Mouse (Mus musculus): ENCODE measurements around the gene Tnni2. TPM values are rescaled to one million over a fixed set of nuclear protein-coding genes. Genes with fewer than 3 reads are reported as not detected.

Tnni2 gene
- polyA plus RNA-seq, 1 experiment from 2014 or later, result not detected

GRCm38 (mm10) chr7:142434137-142434865 lies 7.3 kb upstream of the Tnni2 start, which contains the start of gene Syt8:
Gene Syt8, plus strand, starts transcription at chr7:142434850.
- WGBS, result 86% methylated on average over 10 of the region's 10 CpGs
- ATAC-seq (ENCODE audit: low FRiP score, low TSS enrichment), result no peak
- H3K4me1 ChIP-seq (ENCODE audit: control insufficient read depth, insufficient read depth, low read length), result 0 out of 2 replicates have a peak, but pooled peaks cover 8% of the 10 kb centered on the region

GRCm38 (mm10) chr7:142435524-142435923 lies 6.1 kb upstream of the Tnni2 start:
- Histone ChIP-seq H3K9me3 (ENCODE audit: control insufficient read depth, low read length) (no peaks in the 10 kb centered on the region), H3K4me1 (ENCODE audit: control insufficient read depth, insufficient read depth, low read length) (0 out of 2 replicates have a peak, but pooled peaks cover 3% of the 10 kb centered on the region), H3K27me3 (ENCODE audit: control insufficient read depth, insufficient read depth, low read length) (no peaks in the 10 kb centered on the region), H3K36me3 (ENCODE audit: control insufficient read depth, insufficient read depth, low read length) (no peaks in the 10 kb centered on the region), H3K27ac (replicated peaks; ENCODE audit: low read depth, low read length) (no peak overlapping the region), H3K4me2 (ENCODE audit: low read length) (no peak overlapping the region), H3K9ac (replicated peaks; ENCODE audit: low read length) (no peak overlapping the region), H3K4me3 (replicated peaks; ENCODE audit: low read depth, low read length) (no peak overlapping the region)
- WGBS, result 29% methylated on average over 4 of the region's 4 CpGs
- no peak for ATAC-seq (ENCODE audit: low FRiP score, low TSS enrichment)
- peak; percentile 83 for DNase-seq

More at GRCm38 (mm10) chr7:142434137-142434865, 7.3 kb upstream of the Tnni2 start, which contains the start of gene Syt8:
- no peaks in the 10 kb centered on the region for H3K27me3 ChIP-seq (ENCODE audit: control insufficient read depth, insufficient read depth, low read length)
- H3K4me2 ChIP-seq (ENCODE audit: low read length), result no peak within 1 kb of the TSS
- no peak within 1 kb of the TSS for H3K4me3 ChIP-seq (replicated peaks; ENCODE audit: low read depth, low read length)
- H3K36me3 ChIP-seq (ENCODE audit: control insufficient read depth, insufficient read depth, low read length), result no peaks in the 10 kb centered on the region
- no peak within 1 kb of the TSS for H3K9ac ChIP-seq (replicated peaks; ENCODE audit: low read length)
- DNase-seq, result no peak
- no peak within 1 kb of the TSS for H3K27ac ChIP-seq (replicated peaks; ENCODE audit: low read depth, low read length)
- no peaks in the 10 kb centered on the region for H3K9me3 ChIP-seq (ENCODE audit: control insufficient read depth, low read length)

- H3K9me3 ChIP-seq (ENCODE audit: control insufficient read depth, low read length), result no peaks in the 10 kb centered on the region
- no peak overlapping the region for H3K9ac ChIP-seq (replicated peaks; ENCODE audit: low read length)
- H3K4me3 ChIP-seq (replicated peaks; ENCODE audit: low read depth, low read length), result no peak overlapping the region
- no peak overlapping the region for H3K27ac ChIP-seq (replicated peaks; ENCODE audit: low read depth, low read length)
- H3K36me3 ChIP-seq (ENCODE audit: control insufficient read depth, insufficient read depth, low read length), result no peaks in the 10 kb centered on the region
- no peaks in the 10 kb centered on the region for H3K27me3 ChIP-seq (ENCODE audit: control insufficient read depth, insufficient read depth, low read length)
- 80% methylated on average over 5 of the region's 5 CpGs for WGBS
- ATAC-seq (ENCODE audit: low FRiP score, low TSS enrichment) (no peak), DNase-seq (no peak)
- H3K4me1 ChIP-seq (ENCODE audit: control insufficient read depth, insufficient read depth, low read length), result no peaks in the 10 kb centered on the region
- H3K4me2 ChIP-seq (ENCODE audit: low read length), result no peak overlapping the region
Observed at GRCm38 (mm10) chr7:142437324-142437723, 4.3 kb upstream of the Tnni2 start.

- H3K4me1 ChIP-seq (ENCODE audit: control insufficient read depth, insufficient read depth, low read length), result no peaks in the 10 kb centered on the region
- H3K4me3 ChIP-seq (replicated peaks; ENCODE audit: low read depth, low read length), result no peak overlapping the region
- DNase-seq (no peak), ATAC-seq (ENCODE audit: low FRiP score, low TSS enrichment) (no peak)
- no peaks in the 10 kb centered on the region for H3K27me3 ChIP-seq (ENCODE audit: control insufficient read depth, insufficient read depth, low read length)
- no peak overlapping the region for H3K4me2 ChIP-seq (ENCODE audit: low read length)
- no peaks in the 10 kb centered on the region for H3K36me3 ChIP-seq (ENCODE audit: control insufficient read depth, insufficient read depth, low read length)
- H3K9ac ChIP-seq (replicated peaks; ENCODE audit: low read length), result no peak overlapping the region
- H3K9me3 ChIP-seq (ENCODE audit: control insufficient read depth, low read length), result no peaks in the 10 kb centered on the region
- no peak overlapping the region for H3K27ac ChIP-seq (replicated peaks; ENCODE audit: low read depth, low read length)
- 83% methylated on average over 14 of the region's 14 CpGs for WGBS
Observed at GRCm38 (mm10) chr7:142439966-142440365, 1.6 kb upstream of the Tnni2 start.

GRCm38 (mm10) chr7:142440657-142441114 lies 922 bp upstream of the Tnni2 start:
- Histone ChIP-seq H3K27ac (replicated peaks; ENCODE audit: low read depth, low read length) (no peak overlapping the region), H3K4me1 (ENCODE audit: control insufficient read depth, insufficient read depth, low read length) (no peaks in the 10 kb centered on the region), H3K4me2 (ENCODE audit: low read length) (no peak overlapping the region), H3K27me3 (ENCODE audit: control insufficient read depth, insufficient read depth, low read length) (no peaks in the 10 kb centered on the region), H3K9ac (replicated peaks; ENCODE audit: low read length) (no peak overlapping the region), H3K9me3 (ENCODE audit: control insufficient read depth, low read length) (no peaks in the 10 kb centered on the region), H3K36me3 (ENCODE audit: control insufficient read depth, insufficient read depth, low read length) (no peaks in the 10 kb centered on the region), H3K4me3 (replicated peaks; ENCODE audit: low read depth, low read length) (no peak overlapping the region)
- 0 out of 2 replicates have a peak, but pooled peaks have one; percentile 43 for ATAC-seq (ENCODE audit: low FRiP score, low TSS enrichment)
- peak; percentile 79 for DNase-seq
- WGBS, result 48% methylated on average over 5 of the region's 5 CpGs

GRCm38 (mm10) chr7:142442081-142442907 lies 686 bp downstream of the Tnni2 start:
- no peaks in the 10 kb centered on the region for H3K9me3 ChIP-seq (ENCODE audit: control insufficient read depth, low read length)
- no peak for DNase-seq
- H3K27ac ChIP-seq (replicated peaks; ENCODE audit: low read depth, low read length), result no peak overlapping the region
- no peaks in the 10 kb centered on the region for H3K27me3 ChIP-seq (ENCODE audit: control insufficient read depth, insufficient read depth, low read length)
- H3K9ac ChIP-seq (replicated peaks; ENCODE audit: low read length), result no peak overlapping the region
- no peak overlapping the region for H3K4me2 ChIP-seq (ENCODE audit: low read length)
- no peak for ATAC-seq (ENCODE audit: low FRiP score, low TSS enrichment)
- H3K4me3 ChIP-seq (replicated peaks; ENCODE audit: low read depth, low read length), result no peak overlapping the region
- no peaks in the 10 kb centered on the region for H3K36me3 ChIP-seq (ENCODE audit: control insufficient read depth, insufficient read depth, low read length)
- WGBS, result 82% methylated on average over 9 of the region's 9 CpGs
- H3K4me1 ChIP-seq (ENCODE audit: control insufficient read depth, insufficient read depth, low read length), result no peaks in the 10 kb centered on the region

GRCm38 (mm10) chr7:142442908-142443420 lies 1.4 kb downstream of the Tnni2 start:
- H3K4me3 ChIP-seq (replicated peaks; ENCODE audit: low read depth, low read length), result no peak overlapping the region
- no peaks in the 10 kb centered on the region for H3K36me3 ChIP-seq (ENCODE audit: control insufficient read depth, insufficient read depth, low read length)
- H3K27ac ChIP-seq (replicated peaks; ENCODE audit: low read depth, low read length), result no peak overlapping the region
- ATAC-seq (ENCODE audit: low FRiP score, low TSS enrichment), result no peak
- H3K27me3 ChIP-seq (ENCODE audit: control insufficient read depth, insufficient read depth, low read length), result no peaks in the 10 kb centered on the region
- DNase-seq, result no peak
- H3K9ac ChIP-seq (replicated peaks; ENCODE audit: low read length), result no peak overlapping the region
- no peaks in the 10 kb centered on the region for H3K4me1 ChIP-seq (ENCODE audit: control insufficient read depth, insufficient read depth, low read length)
- H3K4me2 ChIP-seq (ENCODE audit: low read length), result no peak overlapping the region
- WGBS, result 89% methylated on average over 7 of the region's 7 CpGs
- H3K9me3 ChIP-seq (ENCODE audit: control insufficient read depth, low read length), result no peaks in the 10 kb centered on the region

- no peak overlapping the region for H3K4me3 ChIP-seq (replicated peaks; ENCODE audit: low read depth, low read length)
- no peak for ATAC-seq (ENCODE audit: low FRiP score, low TSS enrichment)
- WGBS, result 83% methylated on average over 5 of the region's 5 CpGs
- no peaks in the 10 kb centered on the region for H3K36me3 ChIP-seq (ENCODE audit: control insufficient read depth, insufficient read depth, low read length)
- H3K27ac ChIP-seq (replicated peaks; ENCODE audit: low read depth, low read length), result no peak overlapping the region
- no peak overlapping the region for H3K9ac ChIP-seq (replicated peaks; ENCODE audit: low read length)
- H3K9me3 ChIP-seq (ENCODE audit: control insufficient read depth, low read length), result no peaks in the 10 kb centered on the region
- H3K4me1 ChIP-seq (ENCODE audit: control insufficient read depth, insufficient read depth, low read length), result no peaks in the 10 kb centered on the region
- no peaks in the 10 kb centered on the region for H3K27me3 ChIP-seq (ENCODE audit: control insufficient read depth, insufficient read depth, low read length)
- H3K4me2 ChIP-seq (ENCODE audit: low read length), result no peak overlapping the region
- no peak for DNase-seq
Observed at GRCm38 (mm10) chr7:142443474-142443873, 1.9 kb downstream of the Tnni2 start.

All from midbrain, embryonic 14.5 days (tissue).